ENCODE assay signal across 26 mouse cellular contexts in genomic region chr1:187323209-187323589, GRCm38 (mm10).
"Had no signal": no experiment of that assay in that cellular context is flagged by ENCODE, and none has a peak within 500 bp of the region (broad histone marks: within the 10 kb centered on the region; RNA-seq: fewer than 3 reads in every experiment).

No protein-coding gene starts in this region.

- H3K27me3 ChIP-seq: forebrain, embryonic 15.5 days; heart, embryonic 12.5 days; hindbrain, embryonic 12.5 days; kidney, embryonic 15.5 days; limb, embryonic 12.5 days had no signal

- H3K4me3 ChIP-seq: forebrain, embryonic 15.5 days; gastrocnemius, adult 2 months; heart, embryonic 10.5 days; heart, embryonic 12.5 days; hindbrain, embryonic 10.5 days; hindbrain, embryonic 12.5 days; kidney, embryonic 15.5 days; left cerebral cortex, adult 2 months; limb, embryonic 10.5 days; limb, embryonic 12.5 days had no signal

- ATAC-seq: forebrain, embryonic 15.5 days; forebrain, postnatal 0 days; hindbrain, postnatal 0 days had no signal

- H3K36me3 ChIP-seq: forebrain, embryonic 15.5 days; hindbrain, embryonic 12.5 days; kidney, embryonic 15.5 days had no signal

- H3K4me2 ChIP-seq: forebrain, embryonic 15.5 days; heart, embryonic 12.5 days; hindbrain, embryonic 12.5 days; hindbrain, embryonic 14.5 days; kidney, embryonic 15.5 days; limb, embryonic 12.5 days had no signal

- H3K9ac ChIP-seq: forebrain, embryonic 15.5 days; forebrain, postnatal 0 days; heart, embryonic 12.5 days; hindbrain, embryonic 12.5 days; hindbrain, embryonic 14.5 days; kidney, embryonic 15.5 days; limb, embryonic 12.5 days had no signal

- DNase-seq: forebrain, postnatal 0 days; gastrocnemius, adult 2 months; gastrocnemius, postnatal 10 days; gastrocnemius, postnatal 25 days; heart, adult 18-20 months; heart, postnatal 10 days; heart, postnatal 4 days; kidney, adult 11 months; kidney, adult 2 months; kidney, adult 9 months; kidney, postnatal 14 days; kidney, postnatal 36 days; layer of hippocampus, adult 9-11 months; liver had no signal

- H3K9me3 ChIP-seq: forebrain, embryonic 15.5 days; heart, embryonic 10.5 days; heart, embryonic 12.5 days; hindbrain, embryonic 10.5 days; hindbrain, embryonic 12.5 days; kidney, embryonic 15.5 days; limb, embryonic 10.5 days; limb, embryonic 12.5 days had no signal

- H3K4me1 ChIP-seq: hindbrain, embryonic 10.5 days; hindbrain, embryonic 12.5 days; kidney, embryonic 15.5 days; limb, embryonic 12.5 days had no signal

- H3K27ac ChIP-seq: forebrain, embryonic 15.5 days; gastrocnemius, adult 2 months; heart, embryonic 10.5 days; hindbrain, embryonic 10.5 days; hindbrain, embryonic 12.5 days; hindbrain, embryonic 14.5 days; hindbrain, postnatal 0 days; kidney, embryonic 15.5 days; kidney, postnatal 0 days; left cerebral cortex, adult 2 months; limb, embryonic 10.5 days; limb, embryonic 12.5 days had no signal
